Mouse (Mus musculus) lung, postnatal 0 days (tissue): ENCODE measurements around the gene Fdx1l. TPM values are rescaled to one million over a fixed set of nuclear protein-coding genes. Genes with fewer than 3 reads are reported as not detected.

Source experiments
- ATAC-seq: fragments of 200-750 bp; cut with Nextera tagmentation; 2 replicates; pipeline ENCODE4 v1.8.0; 2017; ENCODE audit warnings: moderate library complexity
- DNase-seq: peaks from one replicate; pipeline ENCODE4 v3.0.0-alpha.2; 2016; ENCODE audit warnings: low spot score
- H3K27ac ChIP-seq: fragments of 300-500 bp; sonication (generic); 2 replicates; pipeline ENCODE4 v1.5.1; 2014; ENCODE audit warnings: antibody characterized with exemption, mild to moderate bottlenecking, low read length, mixed read lengths
- H3K27me3 ChIP-seq: fragments of 300-500 bp; sonication (generic); replicated peaks from 2 replicates; pipeline ENCODE4 v1.6.1; 2014; ENCODE audit warnings: low read length, mixed read lengths; ENCODE audit not compliant: insufficient read depth
- H3K36me3 ChIP-seq: fragments of 300-500 bp; sonication (generic); 2 replicates; pipeline ENCODE4 v1.6.1; 2014; ENCODE audit warnings: low read length, mixed read lengths; ENCODE audit not compliant: insufficient read depth
- H3K4me1 ChIP-seq: fragments of 300-500 bp; sonication (generic); 2 replicates; pipeline ENCODE4 v1.6.1; 2014; ENCODE audit warnings: antibody characterized with exemption, low read depth, low read length, mixed read lengths; ENCODE audit not compliant: insufficient read depth
- H3K4me2 ChIP-seq: fragments of 300-500 bp; sonication (generic); replicated peaks from 2 replicates; pipeline ENCODE4 v1.6.1; 2014; ENCODE audit warnings: low read depth, mild to moderate bottlenecking, low read length, moderate library complexity, mixed read lengths
- H3K4me3 ChIP-seq: fragments of 300-500 bp; sonication (generic); 2 replicates; pipeline ENCODE4 v1.5.1; 2014; ENCODE audit warnings: low read depth, low read length
- H3K9ac ChIP-seq: fragments of 300-500 bp; sonication (generic); replicated peaks from 2 replicates; pipeline ENCODE4 v1.6.1; 2014; ENCODE audit warnings: low read depth, mild to moderate bottlenecking
- H3K9me3 ChIP-seq: fragments of 300-500 bp; sonication (generic); 2 replicates; pipeline ENCODE4 v1.6.1; 2016; ENCODE audit warnings: low read length, mixed read lengths
- CTCF ChIP-seq: IDR thresholded peaks from 2 replicates; pipeline ENCODE4 v1.5.1; 2016; ENCODE audit warnings: antibody characterized with exemption, mild to moderate bottlenecking
- EP300 ChIP-seq: IDR thresholded peaks from 2 replicates; pipeline ENCODE4 v1.6.1; 2016; ENCODE audit warnings: antibody characterized with exemption, mild to moderate bottlenecking, control low read depth
- WGBS: fragments of 180-500 bp; shearing (Covaris S2); extraction: QIAGEN DNeasy Blood & Tissue Kit; methylation state at CpG from one replicate; pipeline ENCODE4 v1.1.7; 2014; 5-methylcytosine and 5-hydroxymethylcytosine counted together
- polyA plus RNA-seq: library from polyadenylated mRNA; unstranded; fragments of >200 nt; fragmentation: Nextera tagmentation; extraction: Ambion mirVana; gene quantifications from 2 replicates; pipeline ENCODE4 v1.2.1, GENCODE M21; 2015

The Fdx1l gene
- 36.7 and 40.9 TPM in 2 replicates for polyA plus RNA-seq

DNA sequence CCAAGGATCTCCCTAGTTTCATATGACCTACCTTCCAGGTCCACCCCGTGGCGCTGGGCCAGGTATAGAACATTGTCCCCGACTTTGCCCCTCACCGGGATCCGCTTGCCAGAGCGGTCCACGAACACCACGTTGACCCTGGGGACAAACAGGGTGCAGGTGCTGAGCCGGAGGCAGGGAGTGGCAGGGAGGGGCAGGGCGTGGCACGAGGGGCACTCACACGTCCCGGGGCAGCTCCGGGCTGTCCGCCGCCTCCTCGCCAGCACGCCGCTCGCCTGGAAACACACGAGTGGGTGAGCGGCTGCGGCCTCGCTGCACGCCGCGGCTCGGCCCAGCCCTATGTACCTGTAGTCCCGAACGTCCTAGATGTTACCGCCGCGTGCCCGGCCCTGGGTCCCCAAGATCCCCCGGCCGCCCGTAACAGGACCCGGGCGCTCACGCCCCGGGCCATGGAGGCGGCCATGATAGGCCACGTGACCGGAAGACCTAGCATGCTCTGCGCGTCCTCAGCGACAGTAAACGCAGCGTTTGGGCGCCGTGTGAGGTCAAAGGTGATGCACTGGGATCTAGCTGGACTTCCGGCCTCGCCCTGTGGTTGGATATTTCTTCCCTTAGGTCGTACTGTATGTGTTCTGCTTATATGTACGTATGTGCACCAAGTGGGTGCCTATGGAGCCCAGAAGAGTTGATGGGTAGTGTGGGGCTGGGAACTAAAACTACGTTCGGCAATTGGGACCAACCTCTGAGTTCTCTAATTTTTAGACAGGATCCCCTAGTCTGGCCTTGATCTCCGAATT is at the start of gene Fdx1l, which contains the start of gene Gm49373:
Gene Fdx1l (minus strand): TSS at position 571 of the 797 bp plus-strand sequence.
Gene Gm49373 (minus strand): TSS at position 53 of the 797 bp plus-strand sequence.
- peak; percentile 96 for DNase-seq
- TF ChIP-seq EP300 (no peak), CTCF (no peak)
- Histone ChIP-seq H3K36me3 (peaks cover 20% of the 10 kb centered on the region; the same call in 1 of the 2 replicates), H3K4me1 (no peaks in the 10 kb centered on the region), H3K27me3 (no peaks in the 10 kb centered on the region), H3K9me3 (no peaks in the 10 kb centered on the region), H3K4me3 (peak within 1 kb of the TSS; percentile 69), H3K27ac (peak within 1 kb of the TSS; percentile 63), H3K9ac (peak within 1 kb of the TSS; percentile 65), H3K4me2 (peak within 1 kb of the TSS; percentile 96)
- 3% methylated on average over 41 of the region's 58 CpGs for WGBS
- ATAC-seq, result peak; percentile 98

DNA sequence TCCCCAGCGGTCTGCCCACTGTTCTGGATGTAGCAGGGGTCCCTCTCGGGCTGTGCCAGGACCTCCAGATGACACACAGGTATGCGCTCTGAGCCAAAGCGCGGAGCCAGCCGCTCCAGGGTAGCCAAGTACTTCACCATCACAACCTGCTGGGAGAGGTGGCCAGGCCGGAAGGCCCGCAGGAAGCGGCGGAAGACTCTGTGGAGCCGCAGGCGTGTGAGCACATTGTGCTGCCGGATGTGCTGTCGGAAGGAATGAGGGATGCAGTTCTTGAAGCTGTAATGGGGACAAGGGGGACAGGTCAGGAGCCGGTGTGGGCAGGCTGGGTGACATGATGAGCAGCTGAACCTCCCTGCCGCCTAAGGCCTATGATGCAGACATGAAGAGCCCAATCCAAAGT is 48.1 kb upstream of the Fdx1l start:
- DNase-seq (no peak), ATAC-seq (no peak)
- H3K4me1 ChIP-seq, result no peaks in the 10 kb centered on the region
- WGBS, result 87% methylated on average over 16 of the region's 16 CpGs
- H3K27ac ChIP-seq, result no peak overlapping the region
- no peaks in the 10 kb centered on the region for H3K9me3 ChIP-seq
- H3K9ac ChIP-seq, result no peak overlapping the region
- no peak overlapping the region for H3K4me2 ChIP-seq
- no peak overlapping the region for H3K4me3 ChIP-seq
- H3K27me3 ChIP-seq, result no peaks in the 10 kb centered on the region
- no peak for TF ChIP-seq EP300
- TF ChIP-seq CTCF, result no peak
- H3K36me3 ChIP-seq, result 0 out of 2 replicates have a peak, but pooled peaks cover 11% of the 10 kb centered on the region

DNA sequence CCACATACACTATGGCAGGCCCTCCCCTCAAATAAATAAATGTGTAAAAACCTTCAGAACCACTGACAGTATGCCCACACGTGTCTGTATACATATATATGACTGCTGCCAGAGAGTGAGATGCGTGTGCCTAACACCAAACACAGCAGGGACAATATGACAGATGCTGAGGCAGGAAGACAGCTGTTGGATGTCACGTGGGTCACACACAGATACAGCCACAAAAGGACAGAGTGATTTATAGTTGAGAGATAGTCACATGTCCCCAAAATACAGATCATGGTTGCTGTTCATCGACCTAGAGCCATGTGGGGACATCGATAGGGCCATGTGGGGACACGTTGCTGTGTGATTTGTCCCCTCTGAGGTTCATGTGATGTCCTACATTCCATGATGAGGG is 43.7 kb upstream of the Fdx1l start:
- no peak for ATAC-seq
- Histone ChIP-seq H3K4me3 (no peak overlapping the region), H3K27me3 (no peaks in the 10 kb centered on the region), H3K36me3 (peaks cover 10% of the 10 kb centered on the region), H3K4me2 (no peak overlapping the region), H3K4me1 (no peaks in the 10 kb centered on the region), H3K27ac (no peak overlapping the region), H3K9ac (no peak overlapping the region), H3K9me3 (no peaks in the 10 kb centered on the region)
- TF ChIP-seq EP300 (no peak), CTCF (no peak)
- WGBS, result 68% methylated on average over 6 of the region's 6 CpGs
- no peak for DNase-seq

DNA sequence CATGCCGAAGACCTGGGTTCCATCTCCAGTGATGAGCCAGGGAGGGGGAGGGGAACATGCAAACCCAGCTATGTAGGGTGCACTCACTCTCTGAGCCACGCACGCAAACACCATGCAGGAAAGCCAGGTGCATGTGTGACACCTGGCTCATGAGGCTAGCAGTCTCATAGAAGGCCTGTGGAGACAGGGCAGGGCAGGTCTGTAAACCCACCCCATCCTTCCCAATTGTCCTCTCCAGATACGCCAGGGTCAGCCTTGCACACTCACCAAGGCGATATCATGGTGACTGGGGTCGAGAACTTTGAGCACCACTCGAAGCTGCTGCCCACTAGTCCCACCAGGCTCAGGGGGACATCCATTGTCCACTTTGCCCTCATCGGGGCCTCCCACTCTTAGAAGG is 41.7 kb upstream of the Fdx1l start:
- Histone ChIP-seq H3K4me3 (no peak overlapping the region), H3K36me3 (peaks cover 10% of the 10 kb centered on the region), H3K9ac (no peak overlapping the region), H3K4me1 (no peaks in the 10 kb centered on the region), H3K27me3 (no peaks in the 10 kb centered on the region), H3K27ac (no peak overlapping the region), H3K4me2 (no peak overlapping the region), H3K9me3 (no peaks in the 10 kb centered on the region)
- 87% methylated on average over 8 of the region's 8 CpGs for WGBS
- TF ChIP-seq EP300 (no peak), CTCF (no peak)
- ATAC-seq (no peak), DNase-seq (no peak)

DNA sequence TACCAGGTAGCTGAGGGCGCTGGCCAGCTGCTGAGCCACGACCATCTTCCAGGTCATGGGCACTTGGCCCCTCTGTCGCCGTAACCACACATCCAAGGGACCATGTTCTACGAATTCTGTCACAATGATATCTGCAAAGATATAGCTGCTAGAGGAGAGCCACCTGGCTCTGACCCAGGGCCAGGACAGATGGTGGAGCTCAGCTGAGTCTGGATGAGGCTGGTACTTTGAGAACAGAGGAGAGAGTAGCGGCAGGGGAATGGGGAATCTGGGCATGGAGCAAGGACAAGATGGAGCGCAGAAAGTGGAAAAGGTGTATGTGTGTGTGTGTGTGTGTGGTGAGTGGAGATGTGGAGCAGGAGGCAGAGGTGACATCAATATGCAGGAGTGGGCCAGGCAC is 40.8 kb upstream of the Fdx1l start:
- Histone ChIP-seq H3K4me3 (no peak overlapping the region), H3K4me1 (no peaks in the 10 kb centered on the region), H3K9ac (no peak overlapping the region), H3K9me3 (no peaks in the 10 kb centered on the region), H3K27ac (no peak overlapping the region), H3K4me2 (no peak overlapping the region), H3K27me3 (no peaks in the 10 kb centered on the region), H3K36me3 (peaks cover 10% of the 10 kb centered on the region)
- 79% methylated on average over 7 of the region's 7 CpGs for WGBS
- DNase-seq, result no peak
- TF ChIP-seq EP300 (no peak), CTCF (no peak)
- no peak for ATAC-seq

DNA sequence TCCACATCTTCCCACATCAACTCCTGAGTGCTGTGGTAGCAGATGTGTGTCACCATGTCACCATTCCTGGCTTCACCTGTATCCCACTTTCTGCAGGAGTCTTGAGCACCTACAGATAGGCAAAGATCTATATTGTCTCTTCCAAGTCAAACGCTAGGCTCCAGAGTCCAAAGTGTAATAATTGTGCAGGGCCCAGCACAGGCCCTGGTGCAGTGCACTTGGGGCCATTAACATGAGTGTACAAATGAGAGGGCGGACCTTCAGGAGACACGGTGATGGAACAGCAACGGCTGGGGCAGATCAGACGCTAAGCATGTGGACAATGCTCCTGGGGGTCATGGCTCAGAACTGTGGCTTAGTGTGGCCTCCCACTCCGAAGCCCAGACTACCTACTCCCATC is 40.3 kb upstream of the Fdx1l start:
- Histone ChIP-seq H3K4me2 (no peak overlapping the region), H3K4me1 (no peaks in the 10 kb centered on the region), H3K27ac (no peak overlapping the region), H3K27me3 (no peaks in the 10 kb centered on the region), H3K9me3 (no peaks in the 10 kb centered on the region), H3K4me3 (no peak overlapping the region), H3K36me3 (peaks cover 10% of the 10 kb centered on the region), H3K9ac (no peak overlapping the region)
- DNase-seq, result no peak
- no peak for ATAC-seq
- TF ChIP-seq EP300 (no peak), CTCF (no peak)
- WGBS, result 88% methylated on average over 6 of the region's 6 CpGs
